Mouse (Mus musculus) embryonic facial prominence, embryonic 11.5 days (tissue): ENCODE results near the gene Nid1. TPM values are rescaled to one million over a fixed set of nuclear protein-coding genes. Genes with fewer than 3 reads are reported as not detected.
A peak's percentile ranks its signal among the peaks of the same experiment; 100 is the strongest.
"Not testable (repeated sequence)": the region's sequence is repeated elsewhere in the genome, so short reads cannot be mapped to it uniquely, and the experiment has no call there.

Source experiments
- ATAC-seq: fragments of 200-750 bp; cut with Nextera tagmentation; replicated peaks from 2 replicates; pipeline ENCODE4 v1.8.0; 2017; ENCODE audit warnings: low read depth; ENCODE audit not compliant: insufficient number of reproducible peaks, low FRiP score, low TSS enrichment
- DNase-seq: peaks from one replicate; pipeline ENCODE4 v3.0.0-alpha.2; 2015; ENCODE audit warnings: low spot score
- H3K27ac ChIP-seq: fragments of 300-500 bp; sonication (generic); replicated peaks from 2 replicates; pipeline ENCODE4 v1.5.1; 2014; ENCODE audit warnings: mild to moderate bottlenecking, low read depth, low read length, control low read depth
- H3K27me3 ChIP-seq: fragments of 300-500 bp; sonication (generic); 2 replicates; pipeline ENCODE4 v1.6.1; 2014; ENCODE audit warnings: mild to moderate bottlenecking, low read length, moderate library complexity, mixed read lengths; ENCODE audit not compliant: control insufficient read depth, insufficient read depth
- H3K36me3 ChIP-seq: fragments of 300-500 bp; sonication (generic); replicated peaks from 2 replicates; pipeline ENCODE4 v1.6.1; 2014; ENCODE audit warnings: low read depth, mild to moderate bottlenecking, low read length, moderate library complexity, mixed read lengths; ENCODE audit not compliant: control insufficient read depth, insufficient read depth
- H3K4me1 ChIP-seq: fragments of 300-500 bp; sonication (generic); 2 replicates; pipeline ENCODE4 v1.6.1; 2014; ENCODE audit warnings: low read length, mixed read lengths; ENCODE audit not compliant: control insufficient read depth, insufficient read depth
- H3K4me2 ChIP-seq: fragments of 300-500 bp; sonication (generic); 2 replicates; pipeline ENCODE4 v1.6.1; 2014; ENCODE audit warnings: low read depth, mild to moderate bottlenecking, control low read depth, low read length, moderate library complexity
- H3K4me3 ChIP-seq: fragments of 300-500 bp; sonication (generic); 2 replicates; pipeline ENCODE4 v1.5.1; 2014; ENCODE audit warnings: low read depth, low read length, control low read depth
- H3K9ac ChIP-seq: fragments of 300-500 bp; sonication (generic); replicated peaks from 2 replicates; pipeline ENCODE4 v1.6.1; 2014; ENCODE audit warnings: mild to moderate bottlenecking, control low read depth, low read length
- H3K9me3 ChIP-seq: fragments of 300-500 bp; sonication (generic); replicated peaks from 2 replicates; pipeline ENCODE4 v1.6.1; 2016; ENCODE audit warnings: mild to moderate bottlenecking, low read length, inconsistent platforms, mixed read lengths; ENCODE audit not compliant: control insufficient read depth
- WGBS: fragments of 180-500 bp; shearing (Covaris S2); extraction: QIAGEN DNeasy Blood & Tissue Kit; methylation state at CpG from one replicate; pipeline ENCODE4 v1.1.7; 2014; 5-methylcytosine and 5-hydroxymethylcytosine counted together
- polyA plus RNA-seq: library from polyadenylated mRNA; unstranded; fragments of >200 nt; fragmentation: Nextera tagmentation; extraction: Ambion mirVana; gene quantifications from 2 replicates; pipeline ENCODE4 v1.2.1, GENCODE M21; 2014

Gene Nid1
- polyA plus RNA-seq, 1 experiment from 2014 or later = 54.8 TPM

DNA sequence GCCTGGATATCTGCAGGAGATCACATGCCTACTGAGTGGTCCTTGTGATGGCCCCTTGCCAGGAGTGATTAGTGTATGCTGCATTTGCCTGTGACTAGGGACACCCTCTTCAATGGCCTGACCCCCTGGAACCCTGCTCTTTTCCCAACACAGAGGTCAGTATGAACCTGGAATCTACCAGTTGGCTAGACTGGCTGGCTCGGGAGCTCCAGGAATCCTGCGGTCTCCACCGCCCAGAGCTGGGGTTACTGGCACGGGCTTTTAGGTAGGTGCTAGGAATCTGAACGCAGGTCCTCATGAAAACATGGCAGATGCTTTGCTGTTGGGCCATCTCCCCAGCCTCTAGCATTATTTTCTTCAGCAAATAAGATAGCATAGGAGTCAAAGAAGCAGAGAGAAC, 8.2 kb downstream of the Nid1 start:
- not testable (repeated sequence) for ATAC-seq, H3K9me3 ChIP-seq, H3K4me2 ChIP-seq, H3K4me1 ChIP-seq, H3K9ac ChIP-seq, H3K4me3 ChIP-seq, H3K36me3 ChIP-seq, H3K27me3 ChIP-seq, H3K27ac ChIP-seq, DNase-seq
- WGBS = 74% methylated on average over 5 of the region's 5 CpGs

DNA sequence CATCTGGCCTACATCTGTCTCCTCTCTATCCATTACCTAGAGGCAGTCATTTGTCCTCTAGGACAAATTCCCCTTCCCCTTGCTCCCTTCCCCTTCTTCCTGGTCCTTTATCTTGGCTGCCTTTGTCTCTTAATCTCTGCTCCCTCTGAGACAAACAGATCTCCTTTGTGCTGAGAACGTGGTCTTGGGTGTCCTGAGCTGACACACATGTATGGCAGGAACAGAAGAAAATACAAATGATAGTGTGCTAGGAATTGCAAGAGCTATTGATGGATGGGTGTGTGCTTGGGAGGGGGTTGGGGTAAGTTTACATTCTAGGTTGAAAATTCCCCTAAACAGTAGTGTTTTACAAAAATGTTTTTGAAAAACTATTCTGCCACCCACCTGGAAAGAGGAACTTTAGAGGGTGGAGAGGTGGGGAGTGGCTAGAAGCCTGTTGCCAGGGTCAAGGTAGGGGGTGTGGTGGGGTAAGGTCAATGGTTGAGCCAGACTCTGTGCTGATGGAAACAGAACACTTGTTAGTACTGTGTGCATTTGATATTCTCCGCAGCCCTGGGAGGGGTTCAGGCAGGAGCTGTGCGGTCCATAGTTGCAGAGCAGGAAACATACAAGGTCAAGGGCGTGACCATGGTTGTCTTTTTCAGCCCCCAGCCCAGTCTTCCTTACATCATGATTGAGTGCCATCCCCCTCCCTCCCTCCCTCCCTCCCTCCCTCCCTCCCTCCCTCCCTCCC, 9.5 kb downstream of the Nid1 start:
- H3K4me2 ChIP-seq, H3K27me3 ChIP-seq, H3K4me1 ChIP-seq, H3K27ac ChIP-seq, H3K4me3 ChIP-seq, H3K9ac ChIP-seq, H3K9me3 ChIP-seq, DNase-seq, H3K36me3 ChIP-seq, ATAC-seq: not testable (repeated sequence)
- WGBS = 44% methylated on average over 4 of the region's 4 CpGs

DNA sequence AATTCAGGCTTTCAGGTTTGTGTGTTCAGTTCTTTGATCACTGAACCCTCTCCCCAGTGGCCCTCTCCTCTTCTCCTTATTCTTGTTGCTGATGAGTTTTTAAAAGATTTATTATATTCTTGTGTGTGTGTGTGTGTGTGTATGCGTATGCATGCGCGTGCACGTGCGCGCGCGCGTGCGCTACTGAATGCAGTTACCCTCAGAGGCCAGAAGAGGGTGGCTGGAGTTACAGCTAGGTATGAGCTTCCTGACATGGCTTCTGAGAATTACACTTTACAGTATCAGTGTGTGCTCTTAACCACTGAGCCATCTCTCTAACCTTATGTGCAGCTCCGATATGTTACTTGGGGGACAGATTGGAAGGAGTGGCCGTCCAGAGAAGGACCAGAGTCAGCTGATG, 12.6 kb downstream of the Nid1 start:
- H3K4me2 ChIP-seq, H3K27me3 ChIP-seq, ATAC-seq, H3K4me1 ChIP-seq, H3K27ac ChIP-seq, DNase-seq, H3K9ac ChIP-seq, H3K9me3 ChIP-seq, H3K4me3 ChIP-seq, H3K36me3 ChIP-seq: not testable (repeated sequence)
- WGBS = 77% methylated on average over 12 of the region's 12 CpGs

DNA sequence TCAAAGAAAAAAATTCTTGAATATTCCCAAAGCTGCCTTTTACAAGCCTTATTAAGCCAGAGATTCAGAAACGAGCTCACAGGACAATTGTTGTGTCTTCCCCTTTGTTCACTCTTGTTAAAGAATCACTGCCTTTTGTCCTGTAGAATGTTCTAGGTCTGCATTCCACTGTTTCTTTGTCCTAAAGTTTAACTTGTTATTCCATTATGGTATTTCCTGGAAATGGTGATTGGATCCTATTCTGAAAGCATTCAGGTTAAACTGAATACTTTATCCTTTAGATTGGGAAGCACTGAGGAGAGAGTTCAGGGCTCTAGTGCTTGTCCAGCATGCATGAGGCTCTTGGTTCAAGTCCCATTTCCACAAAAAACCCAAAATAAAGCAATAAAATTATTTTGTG, 13.6 kb downstream of the Nid1 start:
- H3K9me3 ChIP-seq, H3K4me2 ChIP-seq, DNase-seq, H3K27me3 ChIP-seq, H3K36me3 ChIP-seq, H3K4me1 ChIP-seq, H3K27ac ChIP-seq, H3K4me3 ChIP-seq, H3K9ac ChIP-seq, ATAC-seq: not testable (repeated sequence)
- WGBS = 44% methylated on average over 1 of the region's 1 CpGs

DNA sequence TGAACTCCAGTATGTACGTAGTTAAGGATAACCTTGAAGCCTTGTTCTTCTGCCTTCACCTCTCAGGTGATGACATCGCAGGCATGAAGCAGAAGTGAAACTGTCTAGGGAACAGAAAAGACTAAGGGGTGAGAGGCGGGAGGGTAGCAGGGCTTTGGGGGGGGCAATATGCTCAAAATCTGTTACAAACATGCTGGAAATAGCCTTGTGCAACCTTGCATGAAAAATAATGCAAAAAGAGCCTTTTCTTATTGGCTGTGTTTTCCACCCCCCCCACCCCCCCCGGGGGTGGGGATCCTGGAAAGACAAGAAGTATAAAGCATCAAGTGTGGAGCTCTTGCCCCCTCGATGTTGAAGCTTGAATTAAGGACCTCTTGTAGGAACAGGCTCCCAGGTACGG, 16.0 kb downstream of the Nid1 start:
- H3K4me1 ChIP-seq = not testable (repeated sequence)
- WGBS = 89% methylated on average over 6 of the region's 6 CpGs

DNA sequence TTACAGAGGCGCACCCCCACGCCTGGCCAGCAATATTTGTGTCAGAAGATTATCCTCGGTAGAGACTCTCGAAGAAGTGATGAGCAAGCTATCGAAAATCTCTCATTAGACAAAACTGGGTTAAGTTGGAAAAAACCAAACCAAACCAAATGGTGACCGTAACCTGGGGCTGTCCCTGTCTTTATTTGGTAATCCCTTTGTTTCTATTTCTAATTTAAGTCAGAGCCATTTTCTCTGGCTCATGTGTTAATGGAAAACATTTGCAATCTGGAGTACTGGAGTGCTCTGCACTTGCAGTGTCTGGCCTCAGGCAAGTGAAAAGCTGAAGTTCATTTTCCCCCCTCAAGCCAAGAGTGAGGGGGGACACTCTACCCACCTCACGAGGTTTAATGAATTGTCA, 16.9 kb downstream of the Nid1 start:
- H3K4me2 ChIP-seq, DNase-seq, H3K27me3 ChIP-seq, H3K9me3 ChIP-seq, H3K9ac ChIP-seq, H3K36me3 ChIP-seq, ATAC-seq, H3K4me3 ChIP-seq, H3K4me1 ChIP-seq, H3K27ac ChIP-seq: not testable (repeated sequence)
- WGBS = 69% methylated on average over 7 of the region's 7 CpGs

More for the DNA sequence above, 16.0 kb downstream of the Nid1 start:
- not testable (repeated sequence) for DNase-seq, H3K9ac ChIP-seq, H3K4me3 ChIP-seq, H3K27me3 ChIP-seq, H3K36me3 ChIP-seq, ATAC-seq, H3K27ac ChIP-seq, H3K9me3 ChIP-seq, H3K4me2 ChIP-seq

DNA sequence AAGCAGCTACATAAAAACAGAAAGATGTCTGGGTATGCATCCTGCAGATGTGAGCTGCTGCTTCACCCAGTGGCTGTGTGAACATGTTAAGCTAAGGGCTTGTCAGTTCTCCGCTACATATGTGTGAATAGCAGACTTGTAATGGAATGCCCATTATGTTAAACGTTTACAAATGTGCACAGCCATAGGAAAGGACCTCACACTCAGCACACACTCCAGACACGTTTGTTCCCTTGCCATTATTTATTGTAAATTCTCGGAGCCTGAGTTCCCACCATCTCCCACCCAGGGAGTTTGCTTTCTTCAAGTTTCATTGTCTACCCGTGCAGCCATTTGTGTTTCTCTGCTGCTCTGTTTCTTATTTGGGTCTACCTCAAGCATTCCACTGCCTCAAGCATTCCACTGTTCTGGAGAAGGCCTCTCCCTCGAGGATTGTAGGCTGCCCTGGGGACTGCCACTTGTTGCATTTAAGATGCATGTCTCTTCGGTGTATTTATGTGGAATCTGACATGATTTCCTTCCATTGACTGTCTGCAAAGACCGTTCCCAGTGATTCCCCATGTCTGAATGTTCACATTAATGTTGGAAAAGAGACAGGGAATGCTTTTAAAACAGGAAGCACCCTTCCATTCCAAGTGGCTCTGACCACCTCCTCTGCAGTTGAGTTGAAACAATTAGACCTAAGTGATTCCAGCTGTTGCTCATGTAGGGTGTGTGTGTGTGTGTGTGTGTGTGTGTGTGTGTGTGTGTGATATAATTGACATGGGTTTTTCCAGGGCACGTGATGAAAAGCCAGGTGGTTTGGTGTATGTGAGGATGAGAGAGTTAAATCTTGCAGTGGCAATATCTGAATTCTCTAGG, 18.5 kb downstream of the Nid1 start:
- H3K4me1 ChIP-seq, H3K9me3 ChIP-seq, H3K9ac ChIP-seq, H3K27ac ChIP-seq, H3K4me2 ChIP-seq, H3K36me3 ChIP-seq, H3K27me3 ChIP-seq, H3K4me3 ChIP-seq: not testable (repeated sequence)
- peak; percentile 49; the same call in 1 of the 2 replicates for ATAC-seq
- peak; percentile 70 for DNase-seq
- 31% methylated on average over 8 of the region's 9 CpGs for WGBS

DNA sequence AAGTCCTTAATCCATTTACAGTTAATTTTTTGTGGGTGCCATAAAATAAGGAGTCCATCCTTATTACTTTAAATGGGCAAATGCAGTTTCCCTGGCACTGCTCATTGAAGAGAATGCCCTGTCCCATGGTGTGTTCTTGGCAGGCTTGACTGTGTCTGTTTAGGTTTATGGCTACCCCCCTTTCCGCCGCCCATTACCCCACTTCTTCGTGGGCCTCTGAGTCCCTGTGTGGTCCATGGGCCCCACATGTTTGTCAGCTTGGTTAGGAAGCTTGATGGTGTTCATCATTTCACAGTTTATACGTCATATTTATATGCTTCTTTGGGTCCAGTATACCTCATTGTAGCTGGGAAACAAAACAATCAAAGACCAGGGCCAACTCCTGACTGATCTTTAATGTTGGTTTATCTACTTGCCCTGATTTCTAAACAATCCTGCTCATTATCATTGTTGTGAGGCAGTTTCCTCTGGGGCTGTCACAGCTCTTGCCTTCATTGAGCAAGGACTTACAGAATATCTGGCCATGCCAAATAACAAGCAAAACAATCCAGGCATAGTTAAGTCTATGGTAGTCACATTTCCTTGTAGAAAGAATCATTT, 20.9 kb downstream of the Nid1 start:
- WGBS = 76% methylated on average over 4 of the region's 4 CpGs
- DNase-seq (no peak), ATAC-seq (no peak)
- no peak overlapping the region for H3K27ac ChIP-seq
- H3K9ac ChIP-seq = no peak overlapping the region
- no peak overlapping the region for H3K4me3 ChIP-seq
- H3K9me3 ChIP-seq = no peaks in the 10 kb centered on the region
- no peaks in the 10 kb centered on the region for H3K27me3 ChIP-seq
- H3K4me1 ChIP-seq = no peaks in the 10 kb centered on the region
- H3K36me3 ChIP-seq = no peaks in the 10 kb centered on the region
- H3K4me2 ChIP-seq = no peak overlapping the region
